Mouse (Mus musculus): ENCODE measurements around the gene Tmem91. TPM values are rescaled to one million over a fixed set of nuclear protein-coding genes. Genes with fewer than 3 reads are reported as not detected.

Gene Tmem91
- polyA plus RNA-seq, 1 experiment from 2014 or later = 1.6 TPM

- Histone ChIP-seq H3K27me3 (ENCODE audit: control insufficient read depth, insufficient read depth, low read length) (no peaks in the 10 kb centered on the region), H3K36me3 (ENCODE audit: control insufficient read depth, insufficient read depth, low read length) (no peaks in the 10 kb centered on the region), H3K9me3 (ENCODE audit: control insufficient read depth, low read length) (no peaks in the 10 kb centered on the region), H3K4me1 (ENCODE audit: control insufficient read depth, insufficient read depth, low read length) (no peaks in the 10 kb centered on the region; the same call in 1 of the 2 replicates), H3K27ac (ENCODE audit: low read depth, low read length) (no peak overlapping the region), H3K4me3 (ENCODE audit: low read depth, low read length) (peak overlapping the region; percentile 53), H3K9ac (ENCODE audit: low read length) (peak overlapping the region; percentile 49), H3K4me2 (peak overlapping the region; percentile 58)
- DNase-seq (ENCODE audit: low spot score, missing footprints) (no peak), ATAC-seq (ENCODE audit: low FRiP score) (no peak)
- 19% methylated on average over 5 of the region's 5 CpGs for WGBS
These were observed 55.3 kb downstream of the Tmem91 start for GRCm38 (mm10) chr7:25619722-25619991.

Other genes with a start within 250 kb of the Tmem91 start
- gene Ceacam1, start 197.6 kb downstream of the Tmem91 start, polyA plus RNA-seq (2014; fragmentation: Nextera tagmentation; extraction: Ambion mirVana) = 0.45 and 0.54 TPM in 2 replicates
- gene Ceacam2, start 135.3 kb downstream of the Tmem91 start, polyA plus RNA-seq (2014; fragmentation: Nextera tagmentation; extraction: Ambion mirVana) = not detected in 2 replicates
- gene Erich4, start 59.3 kb downstream of the Tmem91 start, polyA plus RNA-seq (2014; fragmentation: Nextera tagmentation; extraction: Ambion mirVana) = not detected in 2 replicates
- 22.0 and 24.6 TPM in 2 replicates for gene Dmac2, start 55.8 kb downstream of the Tmem91 start, polyA plus RNA-seq (2014; fragmentation: Nextera tagmentation; extraction: Ambion mirVana)
- gene B3gnt8, start 48.5 kb downstream of the Tmem91 start, polyA plus RNA-seq (2014; fragmentation: Nextera tagmentation; extraction: Ambion mirVana) = 0.36 and 0.65 TPM in 2 replicates
- 30.0 and 35.4 TPM in 2 replicates for gene Bckdha, start 16.2 kb downstream of the Tmem91 start, polyA plus RNA-seq (2014; fragmentation: Nextera tagmentation; extraction: Ambion mirVana)
- 40.2 and 46.4 TPM in 2 replicates for gene Exosc5, start 16.0 kb downstream of the Tmem91 start, polyA plus RNA-seq (2014; fragmentation: Nextera tagmentation; extraction: Ambion mirVana)
- 30.7 and 31.1 TPM in 2 replicates for gene B9d2, start 5.6 kb upstream of the Tmem91 start, polyA plus RNA-seq (2014; fragmentation: Nextera tagmentation; extraction: Ambion mirVana)
- 0.78 and 1.4 TPM in 2 replicates for gene Tgfb1, start 11.8 kb upstream of the Tmem91 start, polyA plus RNA-seq (2014; fragmentation: Nextera tagmentation; extraction: Ambion mirVana)
- gene Ccdc97, start 43.9 kb upstream of the Tmem91 start, polyA plus RNA-seq (2014; fragmentation: Nextera tagmentation; extraction: Ambion mirVana) = 26.8 and 32.1 TPM in 2 replicates
- 69.2 and 74.2 TPM in 2 replicates for gene Hnrnpul1, start 79.6 kb upstream of the Tmem91 start, polyA plus RNA-seq (2014; fragmentation: Nextera tagmentation; extraction: Ambion mirVana)
- 17.4 and 21.8 TPM in 2 replicates for gene Axl, start 113.5 kb upstream of the Tmem91 start, polyA plus RNA-seq (2014; fragmentation: Nextera tagmentation; extraction: Ambion mirVana)
- gene Cyp2s1, start 141.7 kb upstream of the Tmem91 start, polyA plus RNA-seq (2014; fragmentation: Nextera tagmentation; extraction: Ambion mirVana) = 0.10 TPM in 1 of 2 replicates, not detected in the other
- not detected in 2 replicates for gene Cyp2b10, start 222.5 kb upstream of the Tmem91 start, polyA plus RNA-seq (2014; fragmentation: Nextera tagmentation; extraction: Ambion mirVana)

All from midbrain, embryonic 11.5 days (tissue).